Comparison of ENCODE assay signal across 10 mouse cellular contexts in genomic region chr4:141964575-141964974, GRCm38 (mm10). TPM values are rescaled to one million over a fixed set of nuclear protein-coding genes. Genes with fewer than 3 reads are reported as not detected.
A peak's percentile ranks its signal among the peaks of the same experiment; 100 is the strongest.
DNase-seq lines count a peak whose midpoint lies in the region; ATAC-seq and TF ChIP-seq lines count a peak whose summit lies in the region.
"Had no signal": no experiment of that assay in that cellular context is flagged by ENCODE, and none has a peak within 500 bp of the region (broad histone marks: within the 10 kb centered on the region; RNA-seq: fewer than 3 reads in every experiment).

No protein-coding gene starts in this region.

- no peaks in the 10 kb centered on the region for H3K36me3 ChIP-seq in neural tube, embryonic 13.5 days

- peak overlapping the region; percentile 26; the same call in 1 of the 2 replicates for H3K4me3 ChIP-seq in layer of hippocampus, adult 2 months
- no peak overlapping the region for H3K4me3 ChIP-seq in neural tube, embryonic 13.5 days

- H3K9me3 ChIP-seq in neural tube, embryonic 13.5 days: 0 out of 2 replicates have a peak, but pooled peaks cover 6% of the 10 kb centered on the region

- 17% methylated on average over 6 of the region's 6 CpGs for WGBS in neural tube, embryonic 13.5 days

- peaks cover 5% of the 10 kb centered on the region for H3K4me1 ChIP-seq in neural tube, embryonic 13.5 days (replicated peaks)

- no peak overlapping the region; the same call in 1 of the 2 replicates for H3K4me2 ChIP-seq in neural tube, embryonic 13.5 days
- H3K4me2 ChIP-seq: liver, embryonic 11.5 days had no signal

- peak; percentile 85 for DNase-seq in layer of hippocampus, adult 11-12 months (ENCODE audit: low spot score)
- no peak for DNase-seq in layer of hippocampus, adult 9-10 months (ENCODE audit: low spot score)
- peak; percentile 72 to 85 for DNase-seq in frontal cortex, adult 2 months (ENCODE audit: extremely low spot score in 1 of 2, low spot score in 1 of 2)
- peak; percentile 87 to 92 for DNase-seq in layer of hippocampus, adult 2 months (ENCODE audit: low spot score in 2 of 2)
- DNase-seq in thymus, adult 18-20 months: no peak
- DNase-seq: cerebellum, postnatal 14 days had no signal

- H3K27me3 ChIP-seq in neural tube, embryonic 13.5 days: no peaks in the 10 kb centered on the region

- H3K9ac ChIP-seq in neural tube, embryonic 13.5 days: no peak overlapping the region

- TF ChIP-seq CTCF in layer of hippocampus, adult 2 months (conservative IDR thresholded peaks at IDR 0.05): no peak

- peak; percentile 67; the same call in 1 of the 2 replicates for ATAC-seq in neural tube, embryonic 13.5 days (ENCODE audit: low read depth)
- ATAC-seq in monocyte, adult 5-6 weeks (replicated peaks; ENCODE audit: insufficient number of reproducible peaks, low FRiP score, low TSS enrichment, poor library complexity, severe bottlenecking): no peak

- peak overlapping the region; percentile 86 for H3K27ac ChIP-seq in layer of hippocampus, adult 2 months
- H3K27ac ChIP-seq in neural tube, embryonic 13.5 days (replicated peaks): peak overlapping the region; percentile 74

RNA-seq across cellular contexts. Expression of gene Fhad1, which starts 50.3 kb away (rescaled TPM):
- 9.5 and 9.8 TPM in 2 replicates for polyA plus RNA-seq in frontal cortex, adult 2 months (2012; rRNA removed)
- total RNA-seq in layer of hippocampus, adult 2 months (2021): 10 to 100 TPM in 1 of 2 experiments, 1 to 10 TPM in 1; 8.8 to 13.0 TPM
- polyA plus RNA-seq in neural tube, embryonic 13.5 days (2015; fragmentation: Nextera tagmentation; extraction: Ambion mirVana): 3.6 and 4.0 TPM in 2 replicates
- total RNA-seq in monocyte, adult 5-6 weeks (2017): 0.32 to 4.4 TPM (median 0.38 TPM) in 3 replicates
- total RNA-seq: hematopoietic stem cell, adult 5-6 weeks had no signal

Comparison
In these comparisons a context has a peak if more than half of its experiments do, and no peak if none do; other contexts are left out.
1. DNase-seq: peak in layer of hippocampus, adult 11-12 months (single experiment), frontal cortex, adult 2 months (2 of 2) and layer of hippocampus, adult 2 months (2 of 2); none in layer of hippocampus, adult 9-10 months (single experiment) and thymus, adult 18-20 months (0 of 2).